Mouse (Mus musculus) stomach, postnatal 0 days (tissue): ENCODE results near the gene Mapt.

Experiments
- CTCF ChIP-seq: IDR thresholded peaks from 2 replicates; pipeline ENCODE4 v1.5.1; 2016; ENCODE audit warnings: antibody characterized with exemption, low read depth, mild to moderate bottlenecking, moderate library complexity
- EP300 ChIP-seq: optimal IDR thresholded peaks from 2 replicates; pipeline ENCODE3; 2016; ENCODE audit warnings: antibody characterized with exemption

DNA sequence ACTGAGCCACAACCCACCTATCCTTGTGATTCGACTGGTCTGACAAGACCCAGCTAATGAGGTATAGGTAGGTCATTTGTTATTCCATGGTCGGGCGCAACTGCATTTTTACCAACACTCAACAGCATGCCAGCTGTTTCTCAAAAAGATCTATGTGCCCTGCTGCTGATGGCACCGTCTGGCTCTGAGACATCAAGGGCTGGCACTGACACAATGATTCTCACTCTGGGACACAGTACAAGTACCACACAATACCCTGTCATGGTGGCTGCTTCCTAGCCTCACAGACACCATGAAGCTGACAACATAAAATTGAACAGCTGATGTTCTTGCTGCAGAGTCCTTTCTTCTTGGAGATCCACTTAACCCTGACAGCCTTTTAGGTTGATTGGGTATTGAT lies 10.9 kb upstream of the Mapt start:
- no peak for TF ChIP-seq CTCF
- no peak for TF ChIP-seq EP300
